Mouse (Mus musculus) CD4-positive helper T cell, adult 2 months (primary cell): ENCODE results near the gene Sacm1l.

Experiments
- DNase-seq: peaks from one replicate; pipeline ENCODE4 v3.0.0-alpha.2; 2012; ENCODE audit warnings: low read depth, missing footprints, low spot score

Gene Sacm1l

DNA sequence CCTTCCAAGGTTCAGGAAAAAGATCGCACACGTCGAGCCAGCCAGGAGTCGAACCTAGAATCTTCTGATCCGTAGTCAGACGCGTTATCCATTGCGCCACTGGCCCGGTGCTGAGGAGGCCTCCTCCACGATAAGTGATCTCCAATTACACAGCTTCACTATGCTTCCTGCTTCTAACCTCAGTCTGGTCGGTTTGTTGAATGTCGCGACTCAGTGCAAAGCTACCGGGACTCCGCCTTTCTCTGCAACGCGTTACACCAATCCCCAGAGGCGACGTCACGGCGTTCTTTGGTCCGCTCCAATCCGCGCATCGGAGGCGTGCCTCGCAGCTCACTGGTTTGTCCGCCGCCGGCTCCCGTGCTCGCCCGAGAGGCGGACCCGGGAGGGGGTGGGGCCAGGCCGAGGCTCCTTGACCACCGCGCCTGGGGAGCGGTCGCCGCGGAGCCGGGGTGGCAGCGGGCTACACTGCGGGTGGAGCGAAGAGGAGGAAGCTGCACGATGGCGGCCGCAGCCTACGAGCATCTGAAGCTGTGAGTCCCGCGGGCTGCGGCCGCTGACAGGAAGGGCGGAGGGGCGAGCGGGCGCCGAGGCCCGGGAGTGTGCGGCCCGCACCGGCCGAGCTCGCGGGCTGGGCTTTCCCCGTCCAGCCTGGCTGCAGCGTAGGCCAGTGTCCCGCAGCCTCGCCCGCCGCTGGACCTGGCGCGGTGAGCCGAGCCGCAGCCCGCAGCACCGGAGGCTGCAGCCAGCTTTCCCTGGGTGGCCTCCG, at the start of gene Sacm1l:
Gene Sacm1l (plus strand): TSS at position 368 of the 766 bp plus-strand sequence.
- peak; percentile 99 for DNase-seq

DNA sequence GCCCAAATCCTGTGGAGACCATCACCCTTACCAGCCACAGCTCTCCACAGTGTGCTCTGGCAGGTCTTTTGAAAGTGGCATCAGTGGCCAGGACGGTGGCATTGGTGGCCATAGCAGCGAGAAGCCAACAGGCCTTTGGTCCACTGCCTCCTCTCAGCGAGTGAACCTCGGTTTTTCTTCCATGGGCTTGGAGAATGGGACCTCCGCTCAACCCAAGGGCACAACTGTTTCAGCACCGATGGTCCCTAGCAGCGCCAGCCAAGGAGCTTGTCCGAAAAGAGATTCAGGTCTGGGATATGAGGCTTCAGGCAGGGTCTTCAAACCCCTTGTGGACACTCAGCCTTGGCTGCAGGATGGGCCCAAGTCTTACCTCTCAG, 49.7 kb upstream of the Sacm1l start:
- DNase-seq = no peak

DNA sequence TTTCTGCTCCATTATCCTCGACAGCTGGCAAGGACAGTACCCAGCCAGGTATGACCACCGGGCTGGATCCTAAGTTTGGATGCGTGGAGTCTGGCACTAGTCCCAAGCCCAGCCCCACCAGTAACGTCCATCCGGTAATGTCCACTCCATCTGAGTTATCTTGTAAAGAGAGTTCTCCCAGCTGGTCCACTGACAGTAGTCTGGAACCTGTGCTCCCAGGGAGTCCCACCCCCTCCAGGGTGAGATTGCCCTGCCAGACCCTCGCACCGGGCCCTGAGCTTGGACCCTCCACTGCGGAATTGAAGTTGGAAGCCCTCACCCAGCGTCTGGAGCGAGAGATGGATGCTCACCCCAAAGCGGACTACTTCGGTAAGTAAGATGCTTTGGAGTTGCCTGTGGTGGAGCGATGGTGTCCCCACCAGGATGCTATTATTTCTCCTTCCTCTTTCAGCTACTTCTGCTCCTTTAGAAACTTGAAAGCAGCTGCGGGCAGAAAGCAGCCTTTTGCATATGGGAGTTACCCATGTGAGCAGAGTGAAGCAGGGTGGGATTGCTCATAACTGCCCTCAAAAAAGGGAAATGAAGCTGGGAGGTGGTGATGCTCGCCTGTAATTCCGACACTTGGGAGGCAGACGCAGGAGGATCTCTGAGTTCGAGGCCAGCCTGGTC, 49.2 kb upstream of the Sacm1l start:
- DNase-seq = peak; percentile 25

DNA sequence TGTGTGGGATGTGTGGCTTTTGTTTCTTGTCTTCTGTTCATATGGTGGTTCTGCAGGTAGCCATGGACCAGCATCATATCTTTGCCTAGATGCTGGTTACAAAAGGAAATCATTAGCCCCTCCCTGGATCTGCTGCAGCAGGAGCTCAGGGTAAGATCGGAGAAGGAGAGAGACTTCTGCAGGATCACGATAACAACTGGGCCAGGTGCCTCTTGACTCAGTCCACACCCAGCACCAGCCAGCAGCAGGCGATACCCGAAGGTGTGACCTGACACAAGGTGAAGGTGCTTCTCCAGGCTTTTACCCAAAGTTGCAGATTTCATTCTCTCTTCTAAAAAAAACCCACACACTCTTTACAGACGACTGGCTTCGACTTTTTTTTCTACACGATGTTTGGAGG, 48.4 kb upstream of the Sacm1l start:
- no peak for DNase-seq

DNA sequence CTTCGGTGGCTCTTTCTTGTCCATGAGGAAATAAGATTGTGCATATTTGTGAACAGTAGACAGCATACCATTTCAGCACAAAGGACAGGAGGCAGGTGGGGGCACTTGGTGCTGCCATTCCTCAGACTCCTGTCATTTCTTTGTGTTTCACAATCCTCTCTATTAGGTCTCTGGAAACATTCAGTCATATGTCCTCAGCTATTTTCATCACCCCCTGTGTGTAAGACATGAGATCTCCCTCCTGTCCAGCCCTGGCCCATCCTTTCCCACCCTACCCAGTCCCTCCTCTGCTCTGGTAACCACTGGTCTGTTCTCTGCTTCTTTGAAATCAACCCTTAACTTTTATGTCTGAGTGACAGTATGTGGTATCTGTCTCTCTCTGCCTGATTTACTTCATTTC, 46.0 kb upstream of the Sacm1l start:
- no peak for DNase-seq

DNA sequence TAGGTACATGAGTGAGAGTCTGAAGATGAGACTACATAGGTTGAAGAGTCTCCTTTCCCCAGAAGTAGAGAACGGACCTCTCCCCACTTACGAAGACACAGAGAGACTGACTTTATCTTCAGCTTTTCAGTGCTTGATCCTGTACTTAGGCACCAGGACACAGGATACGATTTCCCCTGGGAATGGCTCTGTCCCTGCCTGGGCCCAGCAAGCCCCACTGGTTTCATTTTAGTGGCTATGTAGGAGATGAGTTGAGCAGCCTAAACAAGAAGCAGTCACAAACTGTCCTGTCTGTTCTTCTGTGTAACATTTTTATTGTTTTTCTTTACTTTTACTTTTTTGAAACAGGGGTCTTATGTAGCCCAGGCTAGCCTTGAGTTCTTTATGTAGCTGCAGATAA, 44.7 kb upstream of the Sacm1l start:
- DNase-seq = no peak

DNA sequence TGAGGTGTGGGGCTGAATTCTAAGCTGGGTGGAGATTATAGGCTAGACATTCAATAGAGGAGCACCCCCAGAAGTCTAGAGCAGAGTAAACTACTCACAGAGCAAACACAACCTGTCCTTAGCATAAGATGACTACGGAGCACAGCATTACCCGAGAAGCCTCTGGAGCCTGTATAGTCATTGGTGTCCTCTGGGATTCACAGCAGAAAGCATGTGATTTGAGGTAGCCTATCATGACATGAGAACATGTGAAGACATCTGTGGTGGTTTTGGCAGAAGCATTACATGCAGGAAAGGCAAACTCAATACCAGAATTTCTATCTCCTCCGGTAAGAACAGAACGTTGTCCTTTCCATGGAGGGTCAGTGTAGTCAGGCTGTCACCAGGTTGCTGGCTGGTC, 44.0 kb upstream of the Sacm1l start:
- no peak for DNase-seq

DNA sequence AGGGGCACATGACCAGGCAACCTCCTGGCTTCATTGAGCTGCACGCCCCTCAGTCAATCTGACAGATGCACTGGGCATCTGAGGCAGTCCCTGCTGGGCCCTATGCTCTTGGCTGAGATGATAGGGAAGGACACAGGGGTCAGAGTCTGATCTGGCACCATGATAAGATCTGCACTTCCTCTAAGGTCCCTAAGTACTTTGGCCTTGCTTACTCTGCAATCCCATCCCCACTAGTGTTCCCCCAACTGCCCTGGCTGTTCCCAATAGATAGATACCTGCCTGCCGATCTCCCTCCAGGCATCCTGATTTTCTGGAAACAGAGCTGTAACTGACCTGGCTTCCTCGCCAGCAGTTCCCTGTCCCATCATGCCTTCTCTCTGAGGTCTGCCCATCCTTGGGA, 42.9 kb upstream of the Sacm1l start:
- DNase-seq = no peak

DNA sequence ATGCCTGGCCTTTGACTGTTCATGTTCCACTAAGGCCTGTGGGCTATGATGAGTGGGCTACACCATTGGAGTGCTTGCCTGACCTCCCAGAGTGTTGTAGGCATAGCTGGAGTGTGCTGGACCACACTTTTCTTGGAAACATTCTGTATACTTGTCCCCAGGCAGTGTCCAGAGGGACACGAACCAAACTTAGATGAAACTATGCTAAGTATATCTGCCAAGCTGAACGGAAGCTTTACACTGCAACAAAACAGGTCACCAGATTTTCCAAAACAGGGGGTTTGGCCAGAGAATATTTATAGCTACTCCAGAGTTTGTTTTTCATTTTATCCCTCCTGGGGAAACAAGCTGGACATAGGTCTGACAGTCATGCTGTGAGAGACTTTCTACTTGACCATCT, 40.5 kb upstream of the Sacm1l start:
- DNase-seq = no peak

DNA sequence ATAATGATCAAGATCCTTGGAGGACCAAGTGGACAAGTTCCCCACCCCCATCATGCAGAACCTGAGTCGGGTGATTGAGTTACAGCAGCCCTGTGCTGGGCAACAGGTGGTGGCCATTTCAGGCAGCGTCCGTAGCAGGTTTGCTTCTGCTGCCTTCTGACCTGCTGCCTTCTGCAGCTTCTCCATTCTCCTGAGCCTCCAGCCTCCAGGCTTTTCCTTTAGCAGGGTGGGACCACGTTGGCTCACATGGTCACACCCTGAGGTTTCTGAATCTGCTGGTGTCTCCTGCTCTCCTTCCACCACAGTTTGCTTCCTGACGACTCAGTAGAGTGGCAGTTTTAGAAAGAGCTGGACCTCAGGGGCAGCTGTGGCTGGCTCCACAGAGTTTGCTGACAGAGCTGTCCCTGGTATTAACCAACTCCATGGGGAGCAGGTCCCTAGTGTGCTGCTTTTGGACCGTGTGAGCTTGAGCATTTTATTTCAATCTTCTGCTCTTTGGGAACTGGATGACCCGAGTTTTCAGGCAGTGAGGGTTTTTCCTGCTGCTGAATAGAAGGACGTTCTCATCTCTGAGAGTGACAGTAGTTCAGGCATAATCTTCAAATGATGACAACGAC, 39.7 kb upstream of the Sacm1l start:
- no peak for DNase-seq

DNA sequence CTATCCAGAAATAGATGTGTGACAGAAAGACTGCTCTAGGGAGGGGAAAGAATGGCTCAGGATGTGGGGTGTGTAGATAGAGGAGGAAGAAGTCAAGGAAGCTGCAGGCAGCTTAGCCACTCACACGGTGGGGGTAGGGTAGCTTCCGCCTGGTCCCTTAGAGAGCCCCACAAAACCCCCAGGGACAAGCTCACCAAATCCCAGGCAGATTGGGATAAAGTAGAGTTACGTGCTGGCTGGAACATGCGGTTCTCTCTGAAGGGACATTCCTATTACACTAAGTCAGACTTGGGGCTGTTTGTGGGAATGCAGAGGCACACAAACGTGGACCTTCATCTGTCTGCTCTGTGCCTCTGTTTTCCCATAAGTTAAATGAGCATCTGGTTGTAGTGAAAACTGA, 38.6 kb upstream of the Sacm1l start:
- no peak for DNase-seq

DNA sequence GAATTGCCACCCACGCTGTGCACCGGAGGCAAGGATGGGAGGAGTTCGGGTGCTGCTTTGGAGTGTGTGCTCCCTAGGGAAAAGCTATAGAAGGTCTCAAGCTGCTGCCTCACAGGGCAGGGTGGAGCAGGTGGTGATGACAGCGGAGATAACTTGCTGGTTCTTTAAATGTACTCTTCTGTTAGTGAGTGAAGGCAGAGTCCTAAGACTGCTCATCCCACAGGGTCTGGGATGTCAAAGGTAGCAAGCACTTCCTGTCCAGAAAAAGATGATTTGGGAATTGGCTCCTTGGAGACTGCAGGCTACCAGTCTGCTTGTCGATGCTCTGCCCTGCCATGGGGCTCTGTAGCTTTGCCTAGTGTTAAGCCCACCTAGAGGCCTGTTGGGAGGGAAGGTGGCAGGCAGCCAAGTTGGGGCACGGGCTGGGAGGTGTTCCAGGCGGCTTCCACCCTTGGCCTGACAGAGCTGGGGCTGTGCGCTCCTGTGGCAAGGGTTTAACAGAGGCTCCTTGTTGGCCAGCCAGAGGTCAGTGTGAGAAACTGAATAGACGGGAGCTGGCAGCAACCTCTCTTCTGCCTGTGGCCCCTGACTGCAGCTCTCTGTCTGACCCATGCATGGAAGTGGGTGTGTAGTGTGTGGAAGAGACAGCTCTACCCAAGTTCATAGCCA, 37.5 kb upstream of the Sacm1l start:
- DNase-seq = no peak

DNA sequence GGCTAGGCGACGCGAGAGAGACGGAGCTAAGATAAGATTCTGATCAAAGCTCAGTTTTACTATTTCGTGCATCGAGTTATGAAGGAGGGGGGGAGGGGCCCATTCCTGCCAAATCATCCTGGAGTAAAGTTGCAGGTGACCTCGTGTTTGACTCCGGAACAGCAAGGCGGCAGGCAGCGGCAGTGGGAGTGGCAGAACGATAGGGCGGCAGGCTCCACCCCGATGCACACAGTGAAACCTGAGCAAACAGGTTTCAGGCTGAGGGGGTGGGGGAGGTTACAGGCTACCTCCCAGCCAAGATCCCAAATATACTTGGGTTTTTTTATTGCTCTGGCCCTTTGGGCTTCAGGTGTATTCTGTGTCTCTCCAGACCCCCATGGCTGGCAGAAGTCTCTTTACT, 32.9 kb upstream of the Sacm1l start:
- no peak for DNase-seq

DNA sequence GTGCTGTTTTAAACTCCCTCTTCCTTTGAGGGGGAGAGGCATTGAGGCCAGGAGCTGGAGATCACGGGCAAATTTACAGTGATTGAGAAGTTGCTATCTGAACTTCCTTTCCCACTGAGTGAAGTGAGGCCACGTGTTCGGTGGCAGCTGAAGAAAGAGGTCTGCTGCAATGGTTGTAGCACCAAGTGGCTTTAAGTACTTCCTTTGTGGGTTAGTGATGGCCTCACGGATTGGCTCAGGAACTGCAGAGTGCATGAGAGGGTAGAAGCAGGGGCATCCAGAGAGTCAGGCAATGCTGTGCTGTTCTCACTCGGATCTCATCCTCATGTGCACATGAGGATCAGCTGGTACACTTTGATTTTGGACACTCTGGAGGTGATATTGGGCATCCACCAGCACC, 31.7 kb upstream of the Sacm1l start:
- peak; percentile 58 for DNase-seq

DNA sequence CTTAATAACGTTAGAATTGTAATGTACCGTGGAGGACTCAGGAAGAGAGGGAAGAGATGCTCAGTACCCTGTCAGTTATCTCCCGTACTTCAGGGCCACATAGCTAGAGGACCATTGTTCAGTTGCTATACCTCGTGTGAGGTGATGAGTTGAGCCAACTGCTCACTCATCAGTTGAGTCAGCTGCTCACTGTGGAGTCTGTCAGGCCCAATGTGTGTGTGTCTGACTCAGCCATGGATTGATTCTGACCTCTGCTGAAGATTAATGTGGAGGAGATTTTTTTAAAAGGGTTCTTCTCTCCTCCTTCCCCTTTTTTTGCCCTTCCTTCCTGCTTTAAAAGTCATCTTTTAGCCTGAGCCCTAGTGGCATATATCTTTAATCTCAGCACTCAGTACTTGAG, 29.1 kb upstream of the Sacm1l start:
- DNase-seq = no peak

DNA sequence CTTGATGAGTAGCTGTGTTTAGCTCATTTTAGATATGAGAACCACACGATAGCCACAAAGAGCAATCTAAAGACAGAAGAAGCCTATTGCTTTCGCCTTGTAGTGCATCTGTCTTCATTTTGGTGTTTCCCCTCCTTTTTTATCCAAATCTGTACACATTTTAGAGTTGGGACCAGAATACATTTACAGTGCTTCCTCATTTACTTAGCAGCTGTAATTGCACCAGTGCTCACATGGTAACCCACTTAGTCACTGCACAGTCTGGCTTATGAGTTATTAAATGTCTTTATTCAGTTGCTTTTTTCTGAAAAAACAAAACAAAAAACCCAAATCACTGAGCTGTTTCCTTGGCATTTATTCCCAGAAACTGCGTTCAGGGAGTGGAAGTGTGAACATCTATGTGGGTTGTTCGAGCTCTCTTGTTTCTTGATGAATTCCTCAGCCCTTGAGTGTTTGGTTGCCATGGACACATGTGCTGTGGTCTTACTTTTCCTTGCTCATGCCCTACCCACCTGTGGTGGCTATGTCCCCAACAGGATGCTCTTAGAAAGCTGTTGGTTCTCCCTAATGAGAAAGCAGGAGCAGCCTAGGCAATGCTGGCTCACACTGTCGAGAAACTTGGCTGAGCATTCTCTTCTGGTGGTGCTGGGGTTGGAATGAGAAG, 26.3 kb upstream of the Sacm1l start:
- DNase-seq = no peak

DNA sequence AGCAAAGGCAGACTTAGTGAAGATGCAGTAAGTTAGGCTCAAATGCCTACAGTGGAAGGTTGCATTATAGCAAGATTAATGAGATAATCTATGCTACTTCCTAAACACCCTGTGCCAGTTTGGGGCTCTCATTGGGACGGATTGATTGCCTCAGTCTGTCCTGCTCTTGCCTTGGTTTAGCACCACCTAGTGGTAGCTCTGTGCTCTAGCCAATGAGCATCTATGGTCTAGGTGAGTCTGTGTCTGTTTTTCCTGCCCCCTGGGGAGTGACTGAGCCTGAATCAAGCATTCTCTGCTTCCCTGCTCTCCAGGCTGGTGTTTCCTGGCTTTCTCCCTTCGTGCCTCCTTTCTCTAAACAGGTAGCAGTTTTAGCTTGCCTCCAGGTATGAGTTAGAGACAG, 25.2 kb upstream of the Sacm1l start:
- DNase-seq = peak; percentile 78

DNA sequence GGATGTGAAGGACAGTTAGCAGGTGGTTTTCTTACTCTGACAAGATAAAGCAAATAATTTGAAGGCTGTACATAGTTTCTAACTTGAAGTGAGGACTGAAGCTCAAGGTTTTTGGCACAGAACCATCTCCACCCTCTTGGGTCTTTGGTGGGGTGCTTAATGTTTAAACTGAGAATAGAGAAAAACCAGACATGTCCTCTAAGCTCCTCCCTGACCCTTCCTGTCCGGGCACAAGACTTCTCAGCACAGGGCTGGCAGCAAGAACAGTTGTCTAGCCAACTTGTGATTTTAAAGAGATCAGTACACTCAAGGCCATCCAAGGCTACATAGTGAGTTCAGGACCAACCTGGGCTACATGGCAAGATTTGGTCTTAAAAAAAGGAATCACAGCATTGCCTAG, 24.0 kb upstream of the Sacm1l start:
- DNase-seq = no peak

DNA sequence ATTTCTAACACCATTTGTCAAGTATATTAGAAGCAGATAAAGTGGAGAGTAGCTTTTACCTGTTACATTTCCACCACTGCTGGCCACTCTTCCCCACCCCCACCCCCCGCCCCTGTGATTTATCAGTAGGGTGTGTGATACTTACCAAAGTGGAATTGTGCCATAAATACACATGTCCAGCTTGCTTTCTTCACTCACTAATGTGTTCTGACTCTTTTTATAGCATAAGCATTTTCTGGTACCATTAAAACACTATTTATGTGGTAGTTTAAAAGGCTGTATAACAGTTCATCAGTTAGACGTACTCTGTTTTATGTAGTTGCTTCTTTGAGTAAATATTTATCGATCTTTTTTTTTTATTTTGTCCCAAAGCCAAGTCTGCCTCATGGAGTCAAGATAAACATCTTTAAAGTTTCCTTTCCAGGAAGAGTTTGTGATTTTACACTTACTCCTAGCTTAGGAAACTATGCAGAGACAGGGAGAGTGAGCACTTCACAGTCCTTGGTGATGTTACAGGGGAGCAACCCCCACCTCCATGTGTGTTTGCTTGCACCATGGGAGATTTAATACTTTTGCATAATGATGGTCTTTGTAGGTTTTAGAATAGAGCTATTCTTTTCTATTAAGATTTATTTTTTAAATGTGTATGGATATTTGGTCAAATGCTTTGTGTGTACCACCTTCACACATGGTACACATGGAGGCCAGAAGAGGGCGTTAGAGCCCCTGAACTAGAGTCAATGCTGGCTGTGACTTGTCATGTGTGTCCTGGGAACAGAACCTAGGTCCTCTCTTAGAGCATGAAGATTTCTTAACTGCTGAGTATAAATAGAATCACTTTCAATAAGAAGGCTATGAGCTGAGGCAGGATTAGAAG, 23.1 kb upstream of the Sacm1l start:
- DNase-seq = no peak

DNA sequence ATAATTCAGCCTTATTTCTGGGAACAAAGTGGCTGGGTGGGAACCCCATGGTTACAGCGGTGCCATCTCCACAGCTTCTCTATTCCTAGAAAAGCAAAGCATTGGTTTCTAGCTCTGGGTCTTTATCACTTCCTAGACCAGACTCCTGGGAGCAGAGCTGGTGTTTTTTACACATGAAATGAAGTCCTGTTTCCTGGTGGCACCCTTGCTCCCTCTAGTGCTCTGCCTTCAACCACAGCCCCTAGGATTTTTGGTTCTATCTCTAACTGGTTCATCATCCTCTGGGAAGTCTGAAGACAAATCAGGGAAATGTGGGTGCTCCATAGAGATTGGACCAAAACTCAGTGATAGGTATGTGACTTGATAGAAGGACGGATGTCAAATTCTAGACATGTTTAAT, 22.2 kb upstream of the Sacm1l start:
- no peak for DNase-seq

DNA sequence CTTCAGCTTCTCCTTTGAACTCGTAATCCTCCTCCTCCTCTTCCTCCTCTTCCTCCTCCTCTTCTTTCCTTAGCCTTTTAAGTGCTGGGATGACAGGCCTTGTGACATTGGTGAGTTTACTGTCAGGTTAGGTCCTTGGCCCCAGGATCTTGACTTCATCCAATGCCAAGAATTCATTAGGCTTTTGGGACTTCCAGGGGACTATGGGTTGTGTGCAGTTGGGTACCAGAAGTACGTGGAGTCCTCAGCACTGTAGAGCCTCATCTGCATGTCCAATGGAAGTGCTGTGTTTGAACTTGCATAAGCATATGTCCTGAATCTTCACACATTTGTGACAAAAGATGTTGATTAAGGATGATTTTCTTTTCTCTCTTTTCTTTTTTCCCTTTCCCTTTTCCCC, 20.6 kb upstream of the Sacm1l start:
- DNase-seq = peak; percentile 18
